Mouse (Mus musculus) gastrocnemius, postnatal 10 days (tissue): Measurements from ENCODE around the gene Lsg1. TPM values are rescaled to one million over a fixed set of nuclear protein-coding genes. Genes with fewer than 3 reads are reported as not detected.

ENCODE experiments used
- DNase-seq: peaks from one replicate; pipeline ENCODE4 v3.0.0; 2021; ENCODE audit warnings: mixed read lengths
- total RNA-seq, 2 experiments: library from RNA; stranded (reverse); gene quantifications; 2 replicates each; pipeline ENCODE4 v1.2.3; 2021

The Lsg1 gene
- total RNA-seq, 2 experiments from 2014 or later, result 20.6 to 21.8 TPM

GRCm38 (mm10) chr16:30552621-30553338, 34.6 kb downstream of the Lsg1 start:
- DNase-seq, result peak; percentile 85

- DNase-seq, result no peak
Observed at GRCm38 (mm10) chr16:30550748-30551192, 36.6 kb downstream of the Lsg1 start, which contains the start of gene Tmem44. TSS of gene Tmem44 (minus strand) at chr16:30550842.

GRCm38 (mm10) chr16:30549966-30550747, 37.2 kb downstream of the Lsg1 start:
- peak; percentile 84 for DNase-seq

GRCm38 (mm10) chr16:30549516-30549915, 37.9 kb downstream of the Lsg1 start:
- no peak for DNase-seq

- no peak for DNase-seq
Observed at GRCm38 (mm10) chr16:30548291-30548690, 39.1 kb downstream of the Lsg1 start.

- no peak for DNase-seq
Observed at GRCm38 (mm10) chr16:30544693-30545092, 42.7 kb downstream of the Lsg1 start.

GRCm38 (mm10) chr16:30543386-30543785, 44.0 kb downstream of the Lsg1 start:
- DNase-seq, result no peak

- no peak for DNase-seq
Observed at GRCm38 (mm10) chr16:30542826-30543225, 44.6 kb downstream of the Lsg1 start.

GRCm38 (mm10) chr16:30540107-30541001, 47.0 kb downstream of the Lsg1 start:
- no peak for DNase-seq

GRCm38 (mm10) chr16:30539433-30539832, 48.0 kb downstream of the Lsg1 start:
- DNase-seq, result peak; percentile 66

- DNase-seq, result no peak
Observed at GRCm38 (mm10) chr16:30535075-30535474, 52.3 kb downstream of the Lsg1 start.

- no peak for DNase-seq
Observed at GRCm38 (mm10) chr16:30533592-30533991, 53.8 kb downstream of the Lsg1 start.

- DNase-seq, result no peak
Observed at GRCm38 (mm10) chr16:30532929-30533328, 54.5 kb downstream of the Lsg1 start.

GRCm38 (mm10) chr16:30531761-30532406, 55.5 kb downstream of the Lsg1 start:
- peak; percentile 68 for DNase-seq

- no peak for DNase-seq
Observed at GRCm38 (mm10) chr16:30530815-30531214, 56.6 kb downstream of the Lsg1 start.

GRCm38 (mm10) chr16:30528386-30528785, 59.0 kb downstream of the Lsg1 start:
- DNase-seq, result no peak

- DNase-seq, result no peak
Observed at GRCm38 (mm10) chr16:30527889-30528288, 59.5 kb downstream of the Lsg1 start.

- no peak for DNase-seq
Observed at GRCm38 (mm10) chr16:30525756-30526155, 61.6 kb downstream of the Lsg1 start.

- DNase-seq, result no peak
Observed at GRCm38 (mm10) chr16:30524481-30524880, 62.9 kb downstream of the Lsg1 start.

- peak; percentile 41 for DNase-seq
Observed at GRCm38 (mm10) chr16:30522253-30522940, 65.0 kb downstream of the Lsg1 start.

GRCm38 (mm10) chr16:30521147-30521546, 66.2 kb downstream of the Lsg1 start:
- no peak for DNase-seq
